Mouse (Mus musculus): ENCODE results near the gene Olfr665. TPM values are rescaled to one million over a fixed set of nuclear protein-coding genes. Genes with fewer than 3 reads are reported as not detected.

The Olfr665 gene
- polyA plus RNA-seq (2017; shearing (Covaris generic)), result not detected

GRCm38 (mm10) chr7:104877731-104878130 is at the start of gene Olfr665:
Gene Olfr665, plus strand, starts transcription at chr7:104878031.

GRCm38 (mm10) chr7:104842503-104842902 is 35.3 kb upstream of the Olfr665 start, which contains the start of gene Usp17lb:
Gene Usp17lb, minus strand, starts transcription at chr7:104842603.

GRCm38 (mm10) chr7:104856709-104857108 is 21.1 kb upstream of the Olfr665 start, which contains the start of gene Usp17la:
Gene Usp17la, plus strand, starts transcription at chr7:104857009.

GRCm38 (mm10) chr7:104895852-104896251 is 18.0 kb downstream of the Olfr665 start, which contains the start of gene Olfr666:
Gene Olfr666, minus strand, starts transcription at chr7:104895952.

GRCm38 (mm10) chr7:104921382-104921781 is 43.6 kb downstream of the Olfr665 start, which contains the start of gene Olfr667:
Gene Olfr667, minus strand, starts transcription at chr7:104921482.

GRCm38 (mm10) chr7:104927957-104928356 is 50.1 kb downstream of the Olfr665 start, which contains the start of gene Olfr668:
Gene Olfr668, minus strand, starts transcription at chr7:104928057.

Other genes with a start within 250 kb of the Olfr665 start
- not detected for gene Olfr658, start 230.7 kb upstream of the Olfr665 start, polyA plus RNA-seq (2017; shearing (Covaris generic))
- gene Olfr659, start 211.3 kb upstream of the Olfr665 start, polyA plus RNA-seq (2017; shearing (Covaris generic)), result 0.10 TPM
- not detected for gene Olfr661, start 191.5 kb upstream of the Olfr665 start, polyA plus RNA-seq (2017; shearing (Covaris generic))
- gene Usp17le, start 100.6 kb upstream of the Olfr665 start, polyA plus RNA-seq (2017; shearing (Covaris generic)), result not detected
- not detected for gene Usp17lb, start 35.4 kb upstream of the Olfr665 start, polyA plus RNA-seq (2017; shearing (Covaris generic))
- gene Usp17la, start 21.0 kb upstream of the Olfr665 start, polyA plus RNA-seq (2017; shearing (Covaris generic)), result not detected
- gene Olfr666, start 17.9 kb downstream of the Olfr665 start, polyA plus RNA-seq (2017; shearing (Covaris generic)), result not detected
- gene Olfr667, start 43.5 kb downstream of the Olfr665 start, polyA plus RNA-seq (2017; shearing (Covaris generic)), result not detected
- gene Olfr668, start 50.0 kb downstream of the Olfr665 start, polyA plus RNA-seq (2017; shearing (Covaris generic)), result not detected
- not detected for gene Olfr669, start 56.2 kb downstream of the Olfr665 start, polyA plus RNA-seq (2017; shearing (Covaris generic))
- not detected for gene Olfr670, start 84.6 kb downstream of the Olfr665 start, polyA plus RNA-seq (2017; shearing (Covaris generic))
- gene Olfr671, start 101.1 kb downstream of the Olfr665 start, polyA plus RNA-seq (2017; shearing (Covaris generic)), result not detected
- gene Olfr672, start 124.0 kb downstream of the Olfr665 start, polyA plus RNA-seq (2017; shearing (Covaris generic)), result not detected
- not detected for gene Olfr675, start 150.4 kb downstream of the Olfr665 start, polyA plus RNA-seq (2017; shearing (Covaris generic))
- gene Olfr676, start 154.7 kb downstream of the Olfr665 start, polyA plus RNA-seq (2017; shearing (Covaris generic)), result not detected
- not detected for gene Olfr677, start 173.3 kb downstream of the Olfr665 start, polyA plus RNA-seq (2017; shearing (Covaris generic))
- gene Olfr678, start 186.4 kb downstream of the Olfr665 start, polyA plus RNA-seq (2017; shearing (Covaris generic)), result not detected
- gene Olfr679, start 203.2 kb downstream of the Olfr665 start, polyA plus RNA-seq (2017; shearing (Covaris generic)), result not detected
- not detected for gene Olfr680-ps1, start 214.8 kb downstream of the Olfr665 start, polyA plus RNA-seq (2017; shearing (Covaris generic))
- not detected for gene Olfr681, start 238.8 kb downstream of the Olfr665 start, polyA plus RNA-seq (2017; shearing (Covaris generic))

Data from inflammation-experienced regulatory T-cells, adult 16 weeks (primary cell).